Mouse (Mus musculus) cerebellum, adult 2 months (tissue): ENCODE results near the gene Nt5c2.

Experiments
- CTCF ChIP-seq: fragments of 200-500 bp; IDR thresholded peaks from 2 replicates; pipeline ENCODE4 v1.5.1; 2011; ENCODE audit warnings: low read depth, mild to moderate bottlenecking, control low read depth, low read length, moderate library complexity, borderline replicate concordance; ENCODE audit not compliant: insufficient read depth
- POLR2A ChIP-seq: fragments of 200-500 bp; IDR thresholded peaks from 2 replicates; pipeline ENCODE4 v1.6.1; 2011; ENCODE audit warnings: low read length, control low read depth, borderline replicate concordance; ENCODE audit not compliant: insufficient read depth

- TF ChIP-seq CTCF (no peak), POLR2A (no peak)
These were observed 39.0 kb downstream of the Nt5c2 start for GRCm38 (mm10) chr19:46975997-46976396.
